Mouse (Mus musculus) ovary, adult 18-20 months (tissue): Measurements from ENCODE around the gene Prox2.
A peak's percentile ranks its signal among the peaks of the same experiment; 100 is the strongest.

Source experiments
- DNase-seq: peaks from one replicate; pipeline ENCODE4 v3.0.0; 2022; ENCODE audit warnings: low spot score, mixed read lengths

Prox2 gene

GRCm38 (mm10) chr12:85092214-85092613, 18.3 kb downstream of the Prox2 start:
- peak; percentile 20 for DNase-seq

GRCm38 (mm10) chr12:85091190-85091589, 19.4 kb downstream of the Prox2 start:
- no peak for DNase-seq

- no peak for DNase-seq
These were observed 22.7 kb downstream of the Prox2 start for GRCm38 (mm10) chr12:85087845-85088244.

GRCm38 (mm10) chr12:85084941-85085340, 25.6 kb downstream of the Prox2 start:
- DNase-seq, result no peak

GRCm38 (mm10) chr12:85084257-85084656, 26.3 kb downstream of the Prox2 start:
- DNase-seq, result no peak

GRCm38 (mm10) chr12:85077100-85077499, 33.5 kb downstream of the Prox2 start:
- no peak for DNase-seq

GRCm38 (mm10) chr12:85071043-85071442, 39.5 kb downstream of the Prox2 start:
- DNase-seq, result no peak

GRCm38 (mm10) chr12:85051218-85051617, 59.3 kb downstream of the Prox2 start:
- no peak for DNase-seq
